Mouse (Mus musculus) activated CD4-positive, CD25-positive, alpha-beta regulatory T cell, adult 4 months (primary cell): ENCODE data around the gene Ctbp2. TPM values are rescaled to one million over a fixed set of nuclear protein-coding genes. Genes with fewer than 3 reads are reported as not detected.

ENCODE experiments used
- ATAC-seq: one replicate; pipeline ENCODE4 v1.8.0; 2017
- polyA plus RNA-seq, 2 experiments: library from polyadenylated mRNA; unstranded; fragments of 100-300 nt; shearing (Covaris generic); gene quantifications; one replicate each; pipeline ENCODE4 v1.2.1; 2017

The Ctbp2 gene
- polyA plus RNA-seq, result 1 to 10 TPM; 1.6 to 4.4 TPM

GRCm38 (mm10) chr7:133123999-133124700 lies at the start of gene Ctbp2:
Gene Ctbp2 (minus strand): TSS chr7:133124354.
- no peak for ATAC-seq

- ATAC-seq, result no peak
Observed at GRCm38 (mm10) chr7:133171403-133172032, 47.4 kb upstream of the Ctbp2 start.

- ATAC-seq, result no peak
Observed at GRCm38 (mm10) chr7:133168928-133169327, 44.8 kb upstream of the Ctbp2 start.

- ATAC-seq, result no peak
Observed at GRCm38 (mm10) chr7:133167903-133168302, 43.7 kb upstream of the Ctbp2 start.

GRCm38 (mm10) chr7:133164770-133165169 lies 40.6 kb upstream of the Ctbp2 start:
- ATAC-seq, result no peak

GRCm38 (mm10) chr7:133163011-133163410 lies 38.9 kb upstream of the Ctbp2 start:
- ATAC-seq, result no peak

GRCm38 (mm10) chr7:133162131-133162530 lies 38.0 kb upstream of the Ctbp2 start:
- no peak for ATAC-seq

GRCm38 (mm10) chr7:133161362-133162080 lies 37.4 kb upstream of the Ctbp2 start:
- ATAC-seq, result no peak

GRCm38 (mm10) chr7:133159519-133159918 lies 35.4 kb upstream of the Ctbp2 start:
- ATAC-seq, result no peak

GRCm38 (mm10) chr7:133155621-133156020 lies 31.5 kb upstream of the Ctbp2 start:
- ATAC-seq, result no peak

- ATAC-seq, result no peak
Observed at GRCm38 (mm10) chr7:133154846-133155245, 30.7 kb upstream of the Ctbp2 start.

- no peak for ATAC-seq
Observed at GRCm38 (mm10) chr7:133139689-133140336, 15.7 kb upstream of the Ctbp2 start.

- ATAC-seq, result no peak
Observed at GRCm38 (mm10) chr7:133133552-133133951, 9.4 kb upstream of the Ctbp2 start.

- ATAC-seq, result no peak
Observed at GRCm38 (mm10) chr7:133132702-133133101, 8.5 kb upstream of the Ctbp2 start.

- ATAC-seq, result no peak
Observed at GRCm38 (mm10) chr7:133124701-133125485, 739 bp upstream of the Ctbp2 start.

- no peak for ATAC-seq
Observed at GRCm38 (mm10) chr7:133123244-133123998, 733 bp downstream of the Ctbp2 start, which contains the start of gene Fgfr2. Gene Fgfr2 (minus strand): TSS chr7:133123350.

- ATAC-seq, result no peak
Observed at GRCm38 (mm10) chr7:133122379-133123243, 1.5 kb downstream of the Ctbp2 start.

- ATAC-seq, result no peak
Observed at GRCm38 (mm10) chr7:133121661-133122378, 2.3 kb downstream of the Ctbp2 start.

- ATAC-seq, result no peak
Observed at GRCm38 (mm10) chr7:133121080-133121607, 3.0 kb downstream of the Ctbp2 start.
